Mouse (Mus musculus) liver, embryonic 16.5 days (tissue): Measurements from ENCODE around the gene Mef2d. TPM values are rescaled to one million over a fixed set of nuclear protein-coding genes. Genes with fewer than 3 reads are reported as not detected.

Experiments used
- ATAC-seq: fragments of 200-750 bp; cut with Nextera tagmentation; 2 replicates; pipeline ENCODE4 v1.8.0; 2017; ENCODE audit warnings: low read depth, mild to moderate bottlenecking, moderate number of reproducible peaks, moderate library complexity
- H3K27ac ChIP-seq: fragments of 300-500 bp; sonication (generic); 2 replicates; pipeline ENCODE4 v1.5.1; 2014; ENCODE audit warnings: mild to moderate bottlenecking, low read length
- H3K27me3 ChIP-seq: fragments of 300-500 bp; sonication (generic); 2 replicates; pipeline ENCODE4 v1.6.1; 2014; ENCODE audit warnings: low read depth, low read length, mixed read lengths; ENCODE audit not compliant: control insufficient read depth, insufficient read depth
- H3K36me3 ChIP-seq: fragments of 300-500 bp; sonication (generic); 2 replicates; pipeline ENCODE4 v1.6.1; 2014; ENCODE audit warnings: mild to moderate bottlenecking; ENCODE audit not compliant: control insufficient read depth, insufficient read depth
- H3K4me1 ChIP-seq: fragments of 300-500 bp; sonication (generic); 2 replicates; pipeline ENCODE4 v1.6.1; 2014; ENCODE audit warnings: low read depth, low read length, mixed read lengths; ENCODE audit not compliant: control insufficient read depth
- H3K4me2 ChIP-seq: fragments of 300-500 bp; sonication (generic); 2 replicates; pipeline ENCODE4 v1.6.1; 2014; ENCODE audit warnings: low read depth, low read length, mixed read lengths
- H3K4me3 ChIP-seq: fragments of 300-500 bp; sonication (generic); 2 replicates; pipeline ENCODE4 v1.5.1; 2014; ENCODE audit warnings: low read depth, mild to moderate bottlenecking, low read length
- H3K9ac ChIP-seq: fragments of 300-500 bp; sonication (generic); 2 replicates; pipeline ENCODE4 v1.6.1; 2014; ENCODE audit warnings: low read depth, low read length
- H3K9me3 ChIP-seq: fragments of 300-500 bp; sonication (generic); replicated peaks from 2 replicates; pipeline ENCODE4 v1.6.1; 2016; ENCODE audit warnings: low read length; ENCODE audit not compliant: control insufficient read depth
- WGBS: fragments of 180-500 bp; shearing (Covaris S2); extraction: QIAGEN DNeasy Blood & Tissue Kit; methylation state at CpG from one replicate; pipeline ENCODE4 v1.1.7; 2014; ENCODE audit not compliant: insufficient replicate concordance; 5-methylcytosine and 5-hydroxymethylcytosine counted together
- polyA plus RNA-seq: library from polyadenylated mRNA; unstranded; fragments of >200 nt; fragmentation: Nextera tagmentation; extraction: Ambion mirVana; gene quantifications from 2 replicates; pipeline ENCODE4 v1.2.1, GENCODE M21; 2015

Gene Mef2d
- polyA plus RNA-seq, 1 experiment from 2014 or later = 7.9 TPM

- Histone ChIP-seq H3K9me3 (no peaks in the 10 kb centered on the region), H3K27ac (peak overlapping the region; percentile 97), H3K36me3 (no peaks in the 10 kb centered on the region), H3K4me3 (0 out of 2 replicates have a peak overlapping the region, but pooled peaks have one; percentile 23), H3K4me2 (peak overlapping the region; percentile 98), H3K27me3 (no peaks in the 10 kb centered on the region), H3K9ac (peak overlapping the region; percentile 43; the same call in 1 of the 2 replicates), H3K4me1 (peaks cover 94% of the 10 kb centered on the region)
- no peak for ATAC-seq
- WGBS = 27% methylated on average over 5 of the region's 5 CpGs
These were observed 4.4 kb downstream of the Mef2d start for GRCm38 (mm10) chr3:88146376-88147112.

GRCm38 (mm10) chr3:88147444-88147843, 5.3 kb downstream of the Mef2d start:
- Histone ChIP-seq H3K27me3 (no peaks in the 10 kb centered on the region), H3K4me3 (no peak overlapping the region), H3K27ac (peak overlapping the region; percentile 44; the same call in 1 of the 2 replicates), H3K9ac (no peak overlapping the region), H3K9me3 (no peaks in the 10 kb centered on the region), H3K4me1 (peaks cover 95% of the 10 kb centered on the region), H3K4me2 (no peak overlapping the region), H3K36me3 (no peaks in the 10 kb centered on the region)
- ATAC-seq = no peak
- 50% methylated on average over 2 of the region's 2 CpGs for WGBS

- Histone ChIP-seq H3K36me3 (no peaks in the 10 kb centered on the region), H3K9me3 (no peaks in the 10 kb centered on the region), H3K27ac (peak overlapping the region; percentile 47), H3K4me2 (peak overlapping the region; percentile 1; the same call in 1 of the 2 replicates), H3K9ac (no peak overlapping the region), H3K27me3 (no peaks in the 10 kb centered on the region), H3K4me3 (no peak overlapping the region), H3K4me1 (peaks cover 91% of the 10 kb centered on the region)
- WGBS = 60% methylated on average over 1 of the region's 1 CpGs
- ATAC-seq = no peak
These were observed 5.7 kb downstream of the Mef2d start for GRCm38 (mm10) chr3:88147866-88148265.

- Histone ChIP-seq H3K4me2 (0 out of 2 replicates have a peak overlapping the region, but pooled peaks have one; percentile 1), H3K27me3 (no peaks in the 10 kb centered on the region), H3K9me3 (no peaks in the 10 kb centered on the region), H3K9ac (no peak overlapping the region), H3K36me3 (no peaks in the 10 kb centered on the region), H3K27ac (peak overlapping the region; percentile 67), H3K4me3 (no peak overlapping the region), H3K4me1 (peaks cover 86% of the 10 kb centered on the region)
- 52% methylated on average over 5 of the region's 5 CpGs for WGBS
- no peak for ATAC-seq
These were observed 6.2 kb downstream of the Mef2d start for GRCm38 (mm10) chr3:88148354-88148753.

- Histone ChIP-seq H3K4me1 (peaks cover 80% of the 10 kb centered on the region), H3K9ac (no peak overlapping the region), H3K4me2 (0 out of 2 replicates have a peak overlapping the region, but pooled peaks have one; percentile 30), H3K27me3 (no peaks in the 10 kb centered on the region), H3K9me3 (no peaks in the 10 kb centered on the region), H3K36me3 (no peaks in the 10 kb centered on the region), H3K27ac (peak overlapping the region; percentile 67), H3K4me3 (no peak overlapping the region)
- 30% methylated on average over 4 of the region's 4 CpGs for WGBS
- peak; percentile 41 for ATAC-seq
These were observed 6.8 kb downstream of the Mef2d start for GRCm38 (mm10) chr3:88148776-88149509.

- H3K27me3 ChIP-seq = no peaks in the 10 kb centered on the region
- H3K4me2 ChIP-seq = peak overlapping the region; percentile 30
- no peak overlapping the region; the same call in 1 of the 2 replicates for H3K9ac ChIP-seq
- 34% methylated on average over 6 of the region's 6 CpGs for WGBS
- H3K36me3 ChIP-seq = no peaks in the 10 kb centered on the region
- H3K4me3 ChIP-seq = no peak overlapping the region
- H3K27ac ChIP-seq = peak overlapping the region; percentile 42; the same call in 1 of the 2 replicates
- no peak for ATAC-seq
- peaks cover 74% of the 10 kb centered on the region for H3K4me1 ChIP-seq
- no peaks in the 10 kb centered on the region for H3K9me3 ChIP-seq
These were observed 7.4 kb downstream of the Mef2d start for GRCm38 (mm10) chr3:88149510-88149974.

- H3K4me3 ChIP-seq = no peak overlapping the region
- H3K4me2 ChIP-seq = no peak overlapping the region
- H3K36me3 ChIP-seq = no peaks in the 10 kb centered on the region
- no peak for ATAC-seq
- 26% methylated on average over 14 of the region's 14 CpGs for WGBS
- H3K4me1 ChIP-seq = peaks cover 66% of the 10 kb centered on the region
- no peaks in the 10 kb centered on the region for H3K9me3 ChIP-seq
- H3K9ac ChIP-seq = peak overlapping the region; percentile 19; the same call in 1 of the 2 replicates
- H3K27me3 ChIP-seq = no peaks in the 10 kb centered on the region
- peak overlapping the region; percentile 42; the same call in 1 of the 2 replicates for H3K27ac ChIP-seq
These were observed 8.2 kb downstream of the Mef2d start for GRCm38 (mm10) chr3:88150061-88150998.

GRCm38 (mm10) chr3:88150999-88151364, 8.8 kb downstream of the Mef2d start:
- 48% methylated on average over 3 of the region's 3 CpGs for WGBS
- peaks cover 60% of the 10 kb centered on the region for H3K4me1 ChIP-seq
- no peaks in the 10 kb centered on the region for H3K9me3 ChIP-seq
- peaks cover 4% of the 10 kb centered on the region for H3K36me3 ChIP-seq
- peak overlapping the region; percentile 33; the same call in 1 of the 2 replicates for H3K27ac ChIP-seq
- H3K4me2 ChIP-seq = no peak overlapping the region
- no peak overlapping the region for H3K9ac ChIP-seq
- H3K27me3 ChIP-seq = no peaks in the 10 kb centered on the region
- H3K4me3 ChIP-seq = no peak overlapping the region
- ATAC-seq = no peak
